Mouse (Mus musculus) limb, embryonic 13.5 days (tissue): ENCODE results near the gene Il3. TPM values are rescaled to one million over a fixed set of nuclear protein-coding genes. Genes with fewer than 3 reads are reported as not detected.

ENCODE experiments used
- ATAC-seq: fragments of 200-750 bp; cut with Nextera tagmentation; 2 replicates; pipeline ENCODE4 v1.8.0; 2017; ENCODE audit warnings: low read depth, moderate number of reproducible peaks, moderate TSS enrichment; ENCODE audit not compliant: low FRiP score
- H3K27ac ChIP-seq: fragments of 300-500 bp; sonication (generic); 2 replicates; pipeline ENCODE4 v1.5.1; 2015; ENCODE audit warnings: inconsistent platforms, mild to moderate bottlenecking, moderate library complexity
- H3K27me3 ChIP-seq: fragments of 300-500 bp; sonication (generic); 2 replicates; pipeline ENCODE4 v1.6.1; 2015; ENCODE audit warnings: mild to moderate bottlenecking, inconsistent platforms
- H3K36me3 ChIP-seq: fragments of 300-500 bp; sonication (generic); 2 replicates; pipeline ENCODE4 v1.6.1; 2015; ENCODE audit warnings: inconsistent platforms, mild to moderate bottlenecking, moderate library complexity
- H3K4me1 ChIP-seq: fragments of 300-500 bp; sonication (generic); 2 replicates; pipeline ENCODE4 v1.6.1; 2015; ENCODE audit warnings: inconsistent platforms
- H3K4me2 ChIP-seq: fragments of 300-500 bp; sonication (generic); replicated peaks from 2 replicates; pipeline ENCODE4 v1.6.1; 2015; ENCODE audit warnings: inconsistent platforms, mild to moderate bottlenecking, moderate library complexity
- H3K4me3 ChIP-seq: fragments of 300-500 bp; sonication (generic); 2 replicates; pipeline ENCODE4 v1.5.1; 2015; ENCODE audit warnings: moderate library complexity, mild to moderate bottlenecking, inconsistent platforms
- H3K9ac ChIP-seq: fragments of 300-500 bp; sonication (generic); 2 replicates; pipeline ENCODE4 v1.6.1; 2015; ENCODE audit warnings: mild to moderate bottlenecking, inconsistent platforms
- H3K9me3 ChIP-seq: fragments of 300-500 bp; sonication (generic); 2 replicates; pipeline ENCODE4 v1.6.1; 2016; ENCODE audit warnings: inconsistent platforms
- WGBS: fragments of 180-500 bp; shearing (Covaris S2); methylation state at CpG from one replicate; pipeline ENCODE4 v1.1.7; 2015; 5-methylcytosine and 5-hydroxymethylcytosine counted together
- polyA plus RNA-seq: library from polyadenylated mRNA; unstranded; fragments of >200 nt; fragmentation: Nextera tagmentation; extraction: Ambion mirVana; gene quantifications from 2 replicates; pipeline ENCODE4 v1.2.1, GENCODE M21; 2015

Gene Il3
- not detected in 2 replicates for polyA plus RNA-seq

GRCm38 (mm10) chr11:54267177-54267576 lies at the start of gene Il3:
Il3 (minus strand) TSS chr11:54267277.
- no peaks in the 10 kb centered on the region for H3K27me3 ChIP-seq
- no peaks in the 10 kb centered on the region for H3K9me3 ChIP-seq
- H3K36me3 ChIP-seq: no peaks in the 10 kb centered on the region
- no peak within 1 kb of the TSS for H3K4me2 ChIP-seq
- no peak within 1 kb of the TSS for H3K9ac ChIP-seq
- H3K4me1 ChIP-seq: no peaks in the 10 kb centered on the region
- WGBS: 85% methylated on average over 6 of the region's 6 CpGs
- H3K4me3 ChIP-seq: no peak within 1 kb of the TSS
- ATAC-seq: no peak
- H3K27ac ChIP-seq: no peak within 1 kb of the TSS

DNA sequence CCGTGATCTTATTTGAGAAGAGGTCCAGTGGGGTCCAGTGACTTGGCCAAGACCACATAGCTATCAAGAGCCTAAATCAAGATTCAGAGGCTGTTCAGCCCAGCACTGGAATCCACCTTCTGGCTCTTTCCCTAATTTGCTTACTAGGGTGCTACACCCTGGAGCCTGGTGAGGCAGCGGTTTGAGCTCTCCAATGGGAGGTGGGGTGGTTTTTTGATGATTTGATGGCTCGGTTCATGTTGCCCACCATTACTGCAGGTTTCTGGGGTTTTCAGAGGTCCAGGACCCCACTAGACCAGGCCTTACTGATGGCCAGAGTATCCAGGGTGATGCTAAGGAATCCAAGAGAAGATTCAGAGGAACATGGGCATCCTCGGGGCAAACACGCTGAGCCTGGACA lies 48.3 kb upstream of the Il3 start:
- H3K9ac ChIP-seq: no peak overlapping the region
- H3K27ac ChIP-seq: no peak overlapping the region
- H3K27me3 ChIP-seq: no peaks in the 10 kb centered on the region
- no peaks in the 10 kb centered on the region for H3K9me3 ChIP-seq
- no peak overlapping the region for H3K4me2 ChIP-seq
- H3K4me1 ChIP-seq: peaks cover 10% of the 10 kb centered on the region; the same call in 1 of the 2 replicates
- no peaks in the 10 kb centered on the region for H3K36me3 ChIP-seq
- 82% methylated on average over 5 of the region's 5 CpGs for WGBS
- no peak for ATAC-seq
- no peak overlapping the region for H3K4me3 ChIP-seq

DNA sequence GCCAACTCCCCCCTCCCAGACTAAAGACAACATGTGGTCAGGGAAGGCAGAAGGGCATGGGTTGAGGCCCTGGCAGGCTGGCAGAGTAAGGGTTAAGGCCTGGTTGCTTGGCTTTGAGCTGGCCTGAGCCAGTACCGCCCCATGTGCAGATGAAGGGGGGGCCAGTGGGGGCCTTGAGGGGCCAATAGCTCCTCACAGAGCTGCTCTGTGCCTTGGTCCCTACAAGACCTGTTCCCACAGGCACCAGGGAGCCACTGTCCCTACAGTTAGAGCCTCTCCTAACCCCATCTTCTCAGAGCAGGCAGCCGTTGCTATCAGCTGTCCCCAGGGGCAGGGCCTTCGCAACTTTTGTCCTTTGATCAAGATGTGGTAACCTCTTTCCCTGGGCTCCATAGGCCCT lies 47.7 kb upstream of the Il3 start:
- H3K4me2 ChIP-seq: no peak overlapping the region
- no peak for ATAC-seq

DNA sequence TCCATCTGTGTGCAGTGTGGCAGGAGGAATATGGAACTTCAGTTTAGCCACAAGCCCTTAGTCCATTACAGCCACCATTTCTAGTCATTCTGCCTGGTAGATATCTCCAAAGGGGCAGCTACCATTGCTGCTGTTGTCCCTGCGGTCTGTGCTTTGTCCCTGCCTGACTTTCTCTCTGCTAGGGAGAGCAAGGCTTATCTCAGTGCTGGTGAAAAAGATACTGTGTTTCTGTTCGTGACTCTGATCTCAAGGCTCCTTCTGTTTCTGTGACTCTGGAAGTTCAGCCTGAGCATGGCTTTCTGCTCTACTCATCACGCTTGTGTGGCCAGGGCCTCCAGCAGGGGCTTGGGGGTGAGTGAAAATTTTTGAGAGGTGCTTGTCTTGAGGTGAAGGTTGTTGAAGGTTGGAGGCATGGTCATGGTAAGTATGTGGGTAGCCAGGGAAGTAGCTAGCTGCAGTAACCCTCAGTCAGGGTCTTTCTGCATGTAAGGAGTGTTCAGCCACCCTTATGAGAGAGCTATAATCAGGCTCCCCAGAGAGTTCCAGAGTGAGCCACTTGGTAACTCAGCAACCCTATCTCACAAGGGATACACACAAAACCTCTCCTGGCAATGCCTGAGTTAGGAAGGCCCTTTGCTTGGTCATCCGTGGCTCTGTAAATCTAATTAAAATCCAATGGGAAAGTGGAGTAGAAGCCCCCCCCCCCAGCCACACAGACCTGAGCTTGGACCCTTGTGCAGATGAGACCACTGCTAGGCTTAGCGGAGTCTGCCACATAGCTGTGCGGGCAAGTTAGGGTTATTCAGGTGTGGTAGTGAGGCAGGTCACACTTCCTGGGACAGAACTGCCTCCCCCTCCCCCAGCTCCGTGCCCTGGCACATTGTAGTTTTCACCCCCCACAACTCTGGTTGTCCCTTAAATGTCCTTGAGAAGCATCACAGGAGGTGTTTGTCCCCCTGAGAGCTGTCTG lies 46.6 kb upstream of the Il3 start:
- Histone ChIP-seq H3K4me2 (no peak overlapping the region), H3K9me3 (no peaks in the 10 kb centered on the region), H3K9ac (no peak overlapping the region), H3K27ac (no peak overlapping the region), H3K36me3 (no peaks in the 10 kb centered on the region), H3K4me1 (peaks cover 10% of the 10 kb centered on the region; the same call in 1 of the 2 replicates), H3K4me3 (no peak overlapping the region), H3K27me3 (no peaks in the 10 kb centered on the region)
- whole genome bisulfite sequencing: 79% methylated on average over 7 of the region's 7 CpGs
- no peak for ATAC-seq

More for the DNA sequence above, 47.7 kb upstream of the Il3 start:
- H3K36me3 ChIP-seq: no peaks in the 10 kb centered on the region
- peaks cover 10% of the 10 kb centered on the region; the same call in 1 of the 2 replicates for H3K4me1 ChIP-seq
- H3K27ac ChIP-seq: no peak overlapping the region
- no peaks in the 10 kb centered on the region for H3K9me3 ChIP-seq
- H3K9ac ChIP-seq: no peak overlapping the region
- no peak overlapping the region for H3K4me3 ChIP-seq
- WGBS: 20% methylated on average over 3 of the region's 3 CpGs
- H3K27me3 ChIP-seq: no peaks in the 10 kb centered on the region

- WGBS: 14% methylated on average over 1 of the region's 1 CpGs
- Histone ChIP-seq H3K36me3 (no peaks in the 10 kb centered on the region), H3K9me3 (no peaks in the 10 kb centered on the region), H3K27me3 (no peaks in the 10 kb centered on the region), H3K4me1 (peaks cover 10% of the 10 kb centered on the region; the same call in 1 of the 2 replicates), H3K4me2 (no peak overlapping the region), H3K9ac (no peak overlapping the region), H3K27ac (no peak overlapping the region), H3K4me3 (no peak overlapping the region)
- no peak for ATAC-seq
These were observed 45.5 kb upstream of the Il3 start for GRCm38 (mm10) chr11:54312603-54313002.

DNA sequence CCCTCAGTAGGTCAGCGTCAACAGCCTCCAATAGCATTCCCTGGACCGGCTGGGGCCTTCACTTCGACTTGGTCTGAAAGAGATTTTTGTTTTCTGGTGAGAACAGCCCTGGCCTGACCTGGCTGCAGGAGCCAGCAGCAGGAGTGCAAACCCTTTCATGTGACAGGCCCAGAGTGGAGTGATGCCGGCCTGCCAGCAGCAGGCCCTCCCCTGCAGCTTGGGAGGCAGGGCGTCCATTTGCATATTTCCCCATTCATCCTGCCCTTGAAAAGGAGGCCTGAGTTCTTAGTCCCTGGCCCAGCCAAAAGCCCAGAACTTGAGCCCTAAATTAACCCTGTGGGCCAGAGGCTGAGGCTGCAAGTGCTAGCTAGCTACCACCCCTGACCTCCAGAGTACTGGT lies 44.9 kb upstream of the Il3 start:
- H3K9me3 ChIP-seq: no peaks in the 10 kb centered on the region
- no peak overlapping the region for H3K4me2 ChIP-seq
- 13% methylated on average over 5 of the region's 5 CpGs for WGBS
- no peak overlapping the region for H3K27ac ChIP-seq
- ATAC-seq: no peak
- no peaks in the 10 kb centered on the region for H3K27me3 ChIP-seq
- H3K4me3 ChIP-seq: no peak overlapping the region
- H3K9ac ChIP-seq: no peak overlapping the region
- no peaks in the 10 kb centered on the region for H3K36me3 ChIP-seq
- peaks cover 10% of the 10 kb centered on the region; the same call in 1 of the 2 replicates for H3K4me1 ChIP-seq

- no peaks in the 10 kb centered on the region for H3K36me3 ChIP-seq
These were observed 43.5 kb upstream of the Il3 start for GRCm38 (mm10) chr11:54310588-54310987.

GRCm38 (mm10) chr11:54307139-54307816 lies 40.2 kb upstream of the Il3 start:
- Histone ChIP-seq H3K36me3 (no peaks in the 10 kb centered on the region), H3K27me3 (peaks cover 24% of the 10 kb centered on the region), H3K4me1 (peaks cover 18% of the 10 kb centered on the region), H3K4me2 (no peak overlapping the region), H3K4me3 (no peak overlapping the region), H3K9ac (no peak overlapping the region), H3K27ac (no peak overlapping the region), H3K9me3 (no peaks in the 10 kb centered on the region)
- no peak for ATAC-seq
- 73% methylated on average over 7 of the region's 7 CpGs for WGBS

More at GRCm38 (mm10) chr11:54310588-54310987, 43.5 kb upstream of the Il3 start:
- ATAC-seq: no peak
- H3K4me1 ChIP-seq: peaks cover 10% of the 10 kb centered on the region; the same call in 1 of the 2 replicates
- H3K27ac ChIP-seq: no peak overlapping the region
- no peak overlapping the region for H3K4me3 ChIP-seq
- H3K9ac ChIP-seq: no peak overlapping the region
- no peak overlapping the region for H3K4me2 ChIP-seq
- no peaks in the 10 kb centered on the region for H3K9me3 ChIP-seq
- no peaks in the 10 kb centered on the region for H3K27me3 ChIP-seq
- 56% methylated on average over 2 of the region's 2 CpGs for WGBS

DNA sequence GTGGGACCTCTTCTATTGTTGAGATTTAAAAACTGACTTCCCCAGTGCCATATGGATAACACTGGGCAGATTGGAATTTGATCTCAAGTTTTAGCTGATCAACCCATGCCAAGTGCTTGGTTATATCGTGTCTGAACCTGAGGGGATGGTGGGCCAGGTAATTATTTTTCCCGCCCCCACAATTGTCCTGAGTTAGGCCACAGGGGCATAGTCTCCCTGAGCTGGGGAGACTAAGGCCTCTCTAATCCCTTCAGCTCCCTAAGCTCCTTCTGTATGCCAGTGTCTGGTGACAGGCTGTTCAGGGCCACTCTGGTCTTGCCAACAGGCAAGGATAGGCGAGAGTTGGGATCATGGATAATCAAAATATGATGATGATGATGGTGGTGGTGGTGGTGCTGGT lies 38.3 kb upstream of the Il3 start:
- Histone ChIP-seq H3K27ac (no peak overlapping the region), H3K9me3 (no peaks in the 10 kb centered on the region), H3K4me2 (no peak overlapping the region), H3K27me3 (peaks cover 24% of the 10 kb centered on the region), H3K9ac (no peak overlapping the region), H3K4me1 (peaks cover 14% of the 10 kb centered on the region), H3K4me3 (no peak overlapping the region), H3K36me3 (no peaks in the 10 kb centered on the region)
- WGBS: 77% methylated on average over 3 of the region's 3 CpGs
- no peak for ATAC-seq

- no peak for ATAC-seq
These were observed 37.4 kb upstream of the Il3 start for GRCm38 (mm10) chr11:54304471-54304873.

DNA sequence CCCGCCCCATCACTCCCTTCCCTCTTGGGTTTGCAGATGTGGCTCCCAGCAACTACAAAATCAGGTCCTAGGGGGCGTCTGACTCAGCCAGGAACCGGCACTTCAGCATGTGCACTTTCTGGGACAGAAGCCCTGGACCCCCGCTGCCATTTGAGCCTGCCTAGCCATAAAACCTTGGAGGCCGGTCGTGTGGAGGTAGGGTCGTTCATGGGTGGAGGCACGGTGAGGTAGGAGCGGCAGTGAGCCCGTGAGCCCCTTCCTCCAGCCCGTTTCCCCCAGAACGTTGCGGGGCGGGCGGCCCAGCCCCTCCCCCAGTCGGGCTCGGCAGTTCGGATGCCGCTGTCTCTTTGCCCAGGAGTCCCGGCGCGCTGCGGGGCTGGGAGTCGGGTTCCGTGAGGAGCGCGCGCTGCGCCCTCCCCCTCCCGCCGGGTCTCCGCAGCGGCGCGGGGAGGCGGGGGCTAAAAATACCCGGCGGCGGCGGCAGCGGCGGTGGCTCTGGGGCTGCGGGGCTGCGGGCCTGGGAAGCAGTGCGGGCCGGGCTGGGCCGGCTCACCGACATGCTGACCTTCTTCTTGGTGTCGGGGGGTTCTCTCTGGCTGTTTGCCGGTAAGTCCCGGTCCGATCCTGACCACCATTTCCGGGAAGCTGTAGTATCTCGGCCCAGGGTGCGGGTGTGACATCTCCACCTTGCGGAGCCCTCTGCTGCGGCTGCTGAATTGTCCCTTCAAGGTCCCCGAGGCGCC lies 36.8 kb upstream of the Il3 start, which contains the start of gene Acsl6:
TSS of gene Acsl6 (plus strand) at position 71 of the 743 bp plus-strand sequence.
- H3K27me3 ChIP-seq: peaks cover 24% of the 10 kb centered on the region
- 0 out of 2 replicates have a peak, but pooled peaks have one; percentile 44 for ATAC-seq
- peak within 1 kb of the TSS; percentile 94 for H3K4me2 ChIP-seq
- under 1% methylated on average over 57 of the region's 59 CpGs for WGBS
- peaks cover 14% of the 10 kb centered on the region for H3K4me1 ChIP-seq
- no peak within 1 kb of the TSS for H3K27ac ChIP-seq
- H3K36me3 ChIP-seq: no peaks in the 10 kb centered on the region
- peak within 1 kb of the TSS; percentile 45 for H3K9ac ChIP-seq
- peak within 1 kb of the TSS; percentile 53 for H3K4me3 ChIP-seq
- no peaks in the 10 kb centered on the region for H3K9me3 ChIP-seq

More at GRCm38 (mm10) chr11:54304471-54304873, 37.4 kb upstream of the Il3 start:
- peak overlapping the region; percentile 53 for H3K4me3 ChIP-seq
- no peaks in the 10 kb centered on the region for H3K9me3 ChIP-seq
- peaks cover 14% of the 10 kb centered on the region for H3K4me1 ChIP-seq
- peak overlapping the region; percentile 94 for H3K4me2 ChIP-seq
- WGBS: 6% methylated on average over 7 of the region's 7 CpGs
- H3K27ac ChIP-seq: no peak overlapping the region
- no peaks in the 10 kb centered on the region for H3K36me3 ChIP-seq
- H3K9ac ChIP-seq: peak overlapping the region; percentile 45
- peaks cover 24% of the 10 kb centered on the region for H3K27me3 ChIP-seq
